Comparison of ENCODE assay signal across 21 mouse cellular contexts in the genomic region with DNA sequence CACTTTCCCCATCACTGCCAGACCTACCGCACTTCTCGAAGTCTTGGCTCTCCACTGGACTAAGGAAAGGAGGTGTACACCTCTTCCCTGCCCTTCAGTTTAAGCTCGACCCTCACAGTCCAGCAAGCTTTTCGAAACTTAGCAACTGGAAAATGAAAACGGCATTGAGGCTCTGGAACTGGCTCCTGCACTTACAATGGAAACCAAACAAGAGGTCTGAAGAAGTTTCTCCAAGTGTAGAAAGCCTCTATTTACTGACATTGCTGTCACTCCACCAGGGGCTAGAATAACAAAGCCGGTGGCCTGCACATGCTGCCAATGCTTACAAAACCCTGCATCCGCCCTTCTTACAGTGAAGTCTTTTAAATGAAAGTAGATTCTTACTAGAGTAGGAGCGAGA. TPM values are rescaled to one million over a fixed set of nuclear protein-coding genes. Genes with fewer than 3 reads are reported as not detected.
"Had no signal": no experiment of that assay in that cellular context is flagged by ENCODE, and none has a peak within 500 bp of the region (broad histone marks: within the 10 kb centered on the region; RNA-seq: fewer than 3 reads in every experiment).

No protein-coding gene starts in this region.

- H3K27ac ChIP-seq: kidney, postnatal 0 days; limb, embryonic 13.5 days; liver, embryonic 14.5 days had no signal

- DNase-seq: kidney, adult 11 months; kidney, adult 9 months; kidney, postnatal 36 days; layer of hippocampus, adult 9-11 months; layer of hippocampus, postnatal 36 days; lung, adult 18-20 months; lung, postnatal 36 days; right cerebral cortex, postnatal 14 days; thymus, postnatal 36 days had no signal

- H3K4me2 ChIP-seq: limb, embryonic 13.5 days had no signal

- H3K9ac ChIP-seq: limb, embryonic 13.5 days; liver, embryonic 14.5 days had no signal

- H3K36me3 ChIP-seq: limb, embryonic 13.5 days had no signal

- H3K4me3 ChIP-seq: limb, embryonic 13.5 days had no signal

- H3K9me3 ChIP-seq: limb, embryonic 13.5 days had no signal

RNA-seq across cellular contexts. Expression of gene Prdm13, which starts 11.1 kb away (rescaled TPM):
- total RNA-seq: layer of hippocampus, adult 18-20 months; layer of hippocampus, postnatal 36 days; left cerebral cortex, postnatal 25 days; liver, adult 2 months; megakaryocyte progenitor cell, adult 5-6 weeks; monocyte, adult 5-6 weeks; neutrophil, adult 5-6 weeks had no signal
- polyA plus RNA-seq: kidney, postnatal 0 days; limb, embryonic 13.5 days; liver, adult 2 months; liver, embryonic 14.5 days; lung, embryonic 16.5 days; stomach, embryonic 16.5 days; thymus, postnatal 0 days had no signal
